Mouse (Mus musculus): ENCODE results near the gene Epor. TPM values are rescaled to one million over a fixed set of nuclear protein-coding genes. Genes with fewer than 3 reads are reported as not detected.

Gene Epor
- total RNA-seq, 4 experiments from 2014 or later = 6.6 to 11.3 (median 8.2) TPM

GRCm38 (mm10) chr9:21937711-21938175 lies 25.6 kb downstream of the Epor start:
- DNase-seq (ENCODE audit: low spot score in 2 of 2) = peak in 1 of 2 experiments; percentile 63

- DNase-seq (ENCODE audit: low spot score in 2 of 2) = peak; percentile 98
Measured at GRCm38 (mm10) chr9:21936692-21937570, 26.4 kb downstream of the Epor start, which contains the start of gene Plppr2. Plppr2 (plus strand) TSS chr9:21937033.

DNA sequence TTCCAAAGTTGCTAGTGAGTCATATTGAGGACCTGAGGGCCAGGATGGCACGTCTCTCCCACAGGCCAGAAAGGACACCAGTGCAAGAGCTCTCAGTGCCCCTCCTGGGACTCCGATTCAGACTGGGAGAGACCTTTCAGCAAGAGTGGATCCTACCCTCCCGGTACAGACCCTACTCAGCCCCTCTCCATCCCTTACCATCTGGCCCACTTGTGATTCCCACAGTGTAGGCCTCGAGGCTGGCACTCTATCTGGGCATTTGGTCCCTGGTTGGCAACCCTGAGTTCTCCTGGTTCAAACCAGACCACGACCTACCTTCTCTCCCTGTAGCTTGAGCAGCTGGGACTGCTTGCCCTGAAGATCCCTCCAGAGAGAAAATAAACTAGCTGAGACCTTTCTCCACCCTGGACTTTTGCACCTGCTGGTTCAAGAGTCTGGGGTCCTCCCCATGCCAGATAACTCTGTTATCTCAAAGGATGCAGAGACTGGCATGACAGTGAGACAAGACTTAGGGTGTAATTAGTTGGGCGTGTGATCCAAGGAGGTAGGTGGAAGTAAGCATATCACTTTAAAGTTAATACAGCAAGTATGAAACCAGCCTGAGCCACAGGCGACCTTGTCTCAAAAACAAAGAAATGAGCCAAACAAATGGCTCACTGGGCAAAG lies 27.7 kb downstream of the Epor start:
- DNase-seq (ENCODE audit: low spot score in 2 of 2) = no peak

GRCm38 (mm10) chr9:21934021-21934420 lies 29.3 kb downstream of the Epor start:
- DNase-seq (ENCODE audit: low spot score in 2 of 2) = no peak

DNA sequence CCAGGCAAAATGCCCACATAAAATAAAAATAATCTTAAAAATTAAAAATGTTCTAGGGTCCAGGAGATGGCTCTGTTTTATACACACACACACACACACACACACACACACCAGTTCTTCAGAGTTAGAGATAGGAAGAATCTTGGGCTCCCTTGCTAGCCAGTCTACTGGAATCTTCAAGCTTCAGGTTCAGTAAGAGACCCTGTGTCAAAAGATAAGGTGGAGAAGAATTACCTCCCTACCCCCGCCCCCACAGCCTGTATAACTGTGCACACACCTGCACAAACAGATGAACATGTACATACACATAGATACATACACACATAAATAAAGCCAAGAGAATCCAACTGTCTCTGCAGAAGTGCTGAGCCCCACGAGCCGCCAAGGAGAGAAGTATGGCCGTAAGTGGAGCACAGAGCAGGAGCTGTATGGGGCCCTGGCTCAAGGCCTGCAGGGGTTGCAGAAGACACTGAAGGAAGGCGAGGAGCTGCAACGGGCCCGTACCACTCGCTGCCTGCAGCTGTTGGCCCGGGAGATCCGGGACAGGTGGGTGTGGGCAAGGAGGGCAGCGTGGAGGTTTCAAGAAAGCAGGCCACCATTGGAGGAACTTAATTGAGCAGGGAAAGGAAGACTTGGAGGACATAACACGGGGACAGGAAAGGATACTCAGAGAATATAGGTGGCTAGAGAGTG lies 30.7 kb downstream of the Epor start:
- no peak for DNase-seq (ENCODE audit: low spot score in 2 of 2)

DNA sequence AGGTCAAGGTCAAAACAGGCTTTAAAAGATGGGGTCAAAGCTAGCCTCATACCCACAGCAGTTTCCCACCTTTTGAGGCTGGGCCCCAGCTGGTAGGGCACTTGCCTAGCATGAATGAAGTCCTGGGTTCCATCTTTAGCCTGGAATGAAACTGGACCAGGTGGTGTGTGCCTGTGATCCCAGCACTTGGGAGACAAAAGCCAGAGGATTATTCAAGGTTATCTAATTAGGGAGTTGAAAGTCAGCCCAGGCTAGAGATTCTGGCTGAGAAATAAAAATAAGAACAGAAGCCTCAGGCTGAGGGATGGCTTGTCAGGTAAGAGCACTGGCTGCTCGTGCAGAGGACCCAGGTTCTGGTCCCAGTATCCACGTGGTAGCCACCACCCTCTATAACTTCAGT lies 31.3 kb downstream of the Epor start:
- DNase-seq (ENCODE audit: low spot score in 2 of 2) = no peak

DNA sequence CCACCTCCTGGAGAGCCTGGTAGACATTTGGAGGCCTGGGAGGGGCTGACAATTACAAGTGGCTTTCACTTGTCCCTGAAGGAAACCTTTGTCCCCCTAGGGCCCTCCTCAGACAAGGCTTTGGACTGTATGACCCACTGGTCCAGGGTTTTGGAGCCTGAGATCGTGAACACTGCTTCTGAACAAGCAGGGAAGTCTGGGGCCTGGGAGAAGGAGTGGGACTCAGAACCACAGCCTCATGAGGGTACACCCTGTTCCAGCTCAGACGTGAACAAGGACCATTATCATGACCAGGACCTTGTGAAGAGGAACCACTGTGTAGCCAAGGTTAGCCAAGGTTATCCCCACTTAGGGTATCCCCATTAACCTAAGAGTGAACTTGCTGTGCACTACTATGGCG lies 34.1 kb downstream of the Epor start:
- DNase-seq (ENCODE audit: low spot score in 2 of 2) = no peak

DNA sequence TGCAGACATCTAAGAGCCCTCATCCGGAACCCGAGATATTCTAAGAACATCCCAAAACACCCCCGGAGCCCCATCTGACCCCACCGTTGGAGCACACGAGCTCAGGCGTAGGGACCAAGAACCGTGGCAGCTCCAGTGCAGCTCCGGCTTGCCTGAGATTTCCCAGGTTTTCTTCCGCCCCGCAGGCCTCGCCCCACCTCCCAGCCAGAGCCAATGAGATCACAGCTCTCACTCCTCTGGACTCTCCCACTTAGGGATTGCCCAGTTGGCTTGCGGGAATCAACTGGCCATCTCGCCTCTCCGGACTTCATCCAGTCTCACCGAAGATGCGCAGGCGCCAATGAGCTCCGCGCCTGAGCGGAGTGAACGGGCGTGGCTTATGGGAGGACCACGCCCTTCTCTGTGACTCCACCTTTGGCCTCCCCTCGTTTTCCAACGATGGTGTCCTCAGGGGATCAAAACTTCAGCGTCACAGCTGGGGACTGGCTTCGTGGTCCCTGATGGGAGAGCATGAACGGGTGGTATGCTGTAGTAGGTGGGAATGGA lies 36.0 kb downstream of the Epor start, which contains the start of the genes Ccdc159 and Tmem205:
TSS of gene Ccdc159 (plus strand) at position 264 of the 546 bp plus-strand sequence.
TSS of gene Tmem205 (minus strand) at position 349 of the 546 bp plus-strand sequence.
- DNase-seq (ENCODE audit: low spot score in 2 of 2) = peak; percentile 93 to 96

GRCm38 (mm10) chr9:21926784-21927183 lies 36.5 kb downstream of the Epor start:
- DNase-seq (ENCODE audit: low spot score in 2 of 2) = no peak

- DNase-seq (ENCODE audit: low spot score in 2 of 2) = no peak
Measured at GRCm38 (mm10) chr9:21926155-21926554, 37.2 kb downstream of the Epor start.

- no peak for DNase-seq (ENCODE audit: low spot score in 2 of 2)
Measured at GRCm38 (mm10) chr9:21925506-21925905, 37.8 kb downstream of the Epor start.

DNA sequence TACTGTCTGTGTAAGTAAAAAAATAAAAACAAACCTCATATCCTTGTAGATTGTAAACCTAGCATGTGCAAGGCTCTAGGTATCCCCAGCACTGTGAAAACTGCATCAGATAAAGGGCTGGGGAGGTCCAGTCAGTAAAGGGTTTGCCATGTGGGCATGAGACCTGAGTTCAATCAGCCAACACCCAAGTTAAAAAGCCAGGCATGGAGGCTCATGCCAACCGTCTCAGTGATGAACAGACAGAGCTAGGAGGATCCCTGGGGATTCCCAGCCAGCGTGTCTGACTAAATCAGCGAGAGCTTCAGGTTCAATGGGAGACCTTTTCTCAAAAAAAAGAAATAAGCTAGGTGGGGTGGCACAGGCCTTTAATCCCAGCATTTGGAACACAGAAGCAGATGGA lies 38.3 kb downstream of the Epor start:
- DNase-seq (ENCODE audit: low spot score in 2 of 2) = no peak

DNA sequence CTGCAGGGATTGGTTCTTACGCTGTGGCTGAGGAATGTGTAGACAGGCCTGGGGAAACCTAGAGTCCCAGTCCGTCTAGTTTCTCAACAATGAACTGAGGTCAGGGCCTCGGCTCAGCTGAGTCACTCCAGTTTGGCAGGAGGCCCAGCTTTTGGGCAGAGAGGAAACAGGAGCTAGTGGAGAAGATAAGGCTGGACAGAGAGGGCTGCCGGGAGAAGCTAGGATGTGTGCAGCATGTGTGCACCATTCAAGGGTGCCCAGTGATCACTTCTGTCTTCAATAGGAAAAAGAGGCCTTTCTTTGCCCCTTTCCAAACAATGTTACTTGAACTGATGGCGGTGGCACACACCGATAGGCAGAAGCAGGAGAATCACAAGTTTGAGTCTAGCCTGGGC lies 39.2 kb downstream of the Epor start:
- no peak for DNase-seq (ENCODE audit: low spot score in 2 of 2)

DNA sequence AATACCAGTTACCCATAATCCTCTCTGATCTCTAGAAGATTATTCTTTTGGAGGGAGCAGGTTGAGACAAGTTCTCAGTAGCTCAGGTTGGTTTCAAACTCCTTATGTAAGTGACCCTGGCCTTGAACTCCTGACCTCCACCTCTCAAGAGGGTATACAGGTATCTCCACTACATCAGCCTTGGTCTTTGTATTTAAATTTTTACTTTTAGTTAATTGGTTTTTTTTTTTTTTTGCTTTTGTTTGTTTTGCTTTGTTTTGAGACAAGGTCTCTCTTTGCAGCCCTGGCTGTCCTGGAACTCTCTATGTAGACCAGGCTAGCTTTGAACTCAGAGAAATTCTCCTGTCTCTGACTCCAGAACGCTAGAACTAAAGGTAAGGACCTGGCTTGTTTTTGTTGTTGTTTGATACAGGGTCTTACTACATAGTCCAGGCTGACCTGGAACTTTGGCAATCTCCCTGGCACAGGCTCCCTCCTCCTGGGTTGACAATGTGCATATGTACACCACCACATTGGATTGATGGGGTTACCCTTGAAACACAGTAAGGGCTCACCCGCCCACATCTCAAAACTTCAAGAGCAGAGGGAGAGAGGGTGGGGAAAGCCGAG lies 39.7 kb downstream of the Epor start:
- DNase-seq (ENCODE audit: low spot score in 2 of 2) = no peak

- DNase-seq (ENCODE audit: low spot score in 2 of 2) = no peak
Measured at GRCm38 (mm10) chr9:21923036-21923435, 40.3 kb downstream of the Epor start.

GRCm38 (mm10) chr9:21918692-21919384 lies 44.5 kb downstream of the Epor start:
- DNase-seq (ENCODE audit: low spot score in 2 of 2) = no peak

GRCm38 (mm10) chr9:21918035-21918592 lies 45.2 kb downstream of the Epor start, which contains the start of gene Rab3d:
Rab3d (minus strand) TSS chr9:21918192.
- DNase-seq (ENCODE audit: low spot score in 2 of 2) = peak; percentile 89 to 93

GRCm38 (mm10) chr9:21917493-21918034 lies 45.7 kb downstream of the Epor start:
- DNase-seq (ENCODE audit: low spot score in 2 of 2) = peak; percentile 81 to 87

DNA sequence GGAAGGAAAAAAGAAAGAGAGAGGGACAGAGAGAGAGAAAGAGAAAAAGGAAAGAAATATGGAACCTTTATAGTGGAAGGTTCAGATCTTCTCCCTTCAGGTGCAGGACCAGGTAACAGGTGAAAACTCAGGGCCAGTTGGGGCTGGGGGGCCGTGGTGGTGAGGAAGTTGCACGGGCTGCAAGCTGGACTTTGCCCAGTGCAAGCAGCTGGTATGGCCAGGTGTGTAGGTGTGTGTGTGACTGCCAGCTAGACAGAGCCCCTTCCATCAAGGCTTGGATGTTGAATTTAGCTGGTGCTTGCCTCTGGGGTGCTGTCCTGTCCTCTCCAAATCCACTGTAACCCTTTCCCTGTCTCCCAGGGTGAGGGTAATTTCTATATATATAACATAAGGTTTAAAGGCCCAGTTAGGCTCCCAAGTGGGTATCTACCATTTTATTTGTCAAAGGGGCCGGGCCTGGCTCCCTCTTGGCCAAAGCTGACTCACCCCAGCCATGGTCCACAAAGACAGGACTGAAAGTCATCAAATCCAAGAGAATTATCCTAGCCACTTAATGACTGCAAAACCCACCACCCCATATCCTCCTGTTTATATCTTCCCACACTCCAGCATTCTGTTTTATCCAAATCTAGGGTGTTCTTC lies 46.3 kb downstream of the Epor start:
- DNase-seq (ENCODE audit: low spot score in 2 of 2) = no peak

Measured in layer of hippocampus, adult 8-10 months (tissue).